Mouse (Mus musculus): ENCODE results near the gene Wnk4.

GRCm38 (mm10) chr11:101323609-101324008, 63.2 kb downstream of the Wnk4 start:
- peak; percentile 99 for TF ChIP-seq CTCF (IDR thresholded peaks at IDR 0.05)
- no peak for TF ChIP-seq EP300 (IDR thresholded peaks at IDR 0.05)

All from lung, postnatal 0 days (tissue).